Mouse (Mus musculus): ENCODE measurements around the gene Erv3.

DNA sequence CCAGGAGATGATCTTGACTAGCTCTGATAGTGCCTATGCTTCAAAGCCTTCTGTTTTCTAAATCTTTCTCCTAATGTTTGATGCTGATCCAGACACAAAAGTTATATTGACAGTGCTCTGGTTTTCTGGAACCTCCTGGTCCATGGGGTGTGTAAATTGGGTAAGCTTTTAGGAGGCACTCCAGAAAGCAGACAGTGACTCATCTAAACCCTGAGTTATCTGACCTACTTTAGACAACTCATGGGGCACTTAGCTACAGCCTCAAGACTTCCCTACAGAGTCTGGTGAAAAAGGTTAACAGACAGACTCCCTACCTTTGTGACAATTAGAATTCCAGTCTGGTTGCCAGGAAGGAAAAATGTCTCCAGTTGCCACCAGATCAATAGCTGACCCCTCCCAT lies 1.7 kb downstream of the Erv3 start:
- TF ChIP-seq CTCF (conservative IDR thresholded peaks at IDR 0.05 in 1 of 2, IDR thresholded peaks at IDR 0.05 in 1 of 2; ENCODE audit: low read depth in 2 of 2, low read length in 2 of 2) (no peak), MAFK (IDR thresholded peaks at IDR 0.05; ENCODE audit: insufficient replicate concordance, low read length) (no peak), JUND (conservative IDR thresholded peaks at IDR 0.05; ENCODE audit: low read depth, low read length) (no peak), POLR2A (IDR thresholded peaks at IDR 0.05; ENCODE audit: low read depth, low read length) (no peak), USF1 (IDR thresholded peaks at IDR 0.05; ENCODE audit: low read depth, low read length) (no peak), MAX (IDR thresholded peaks at IDR 0.05; ENCODE audit: low read length) (no peak), HCFC1 (IDR thresholded peaks at IDR 0.05; ENCODE audit: low read depth, low read length) (no peak), TCF12 (IDR thresholded peaks at IDR 0.05; ENCODE audit: low read depth, low read length) (no peak), MYC (IDR thresholded peaks at IDR 0.05; ENCODE audit: low read depth, low read length) (no peak), JUN (IDR thresholded peaks at IDR 0.05; ENCODE audit: insufficient read depth, low read depth, low read length) (no peak), EP300 (IDR thresholded peaks at IDR 0.05; ENCODE audit: low read length) (no peak), NRF1 (IDR thresholded peaks at IDR 0.05; ENCODE audit: low read depth, low read length) (no peak)
